Mouse (Mus musculus): Measurements from ENCODE around the gene Ccdc187.

DNA sequence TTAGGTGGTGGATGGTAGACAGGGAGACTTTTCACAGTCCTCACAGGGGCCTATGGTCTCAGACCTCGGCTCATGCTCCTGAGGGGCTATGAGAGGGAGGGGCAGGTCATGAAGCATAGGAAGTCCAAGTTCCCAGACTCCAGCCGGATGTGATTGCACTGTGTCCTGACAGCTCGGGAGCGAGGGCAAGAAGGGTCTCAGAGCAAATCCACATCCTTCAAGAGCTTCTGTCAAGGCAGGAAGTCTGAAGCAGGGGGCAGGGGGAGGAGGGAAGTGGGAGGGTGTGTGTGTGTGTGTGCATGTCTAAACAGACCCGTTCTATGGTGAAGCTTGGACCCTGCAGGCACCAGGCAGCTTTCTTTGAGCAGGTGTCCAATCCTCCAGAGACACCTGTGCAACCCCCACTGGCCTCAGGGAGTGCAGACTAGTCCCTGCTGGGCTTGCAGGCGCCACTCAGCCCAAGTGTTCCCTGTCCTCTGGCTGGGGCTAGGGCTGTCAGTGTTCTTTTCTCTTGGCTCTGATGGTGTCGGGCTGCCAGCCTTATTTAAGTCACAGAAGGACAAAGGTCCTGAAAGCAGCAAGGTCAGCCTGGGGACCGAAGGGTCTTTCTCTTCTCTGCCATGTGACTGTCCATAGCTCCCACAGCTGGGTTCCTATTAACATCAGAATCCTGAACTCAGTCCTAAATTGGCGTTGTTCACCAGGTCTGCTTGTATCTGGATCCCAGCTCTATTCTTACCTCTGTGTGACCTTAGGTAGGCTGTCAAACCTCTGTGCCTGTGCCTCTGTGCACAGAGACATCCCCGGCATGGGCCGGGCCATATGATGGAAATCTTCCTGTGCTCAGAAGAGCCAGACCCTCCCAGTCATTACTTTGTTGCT is 48.5 kb upstream of the Ccdc187 start:
- TF ChIP-seq POLR2A (IDR thresholded peaks at IDR 0.05; ENCODE audit: low read depth, low read length): no peak
- TF ChIP-seq CTCF (IDR thresholded peaks at IDR 0.05; ENCODE audit: extremely low read depth, insufficient read depth, insufficient read length, insufficient replicate concordance): no peak
